Mouse (Mus musculus) erythroblast, embryonic 14.5 days (primary cell): ENCODE data around the gene Prkcsh.

ENCODE experiments used
- GATA1 ChIP-seq: IDR thresholded peaks from 2 replicates; pipeline ENCODE4 v1.6.1; 2012; ENCODE audit warnings: low read length, inconsistent platforms, mixed read lengths
- TAL1 ChIP-seq: IDR thresholded peaks from 3 replicates; pipeline ENCODE4 v1.6.1; 2012; ENCODE audit warnings: low read length, inconsistent platforms, mixed read lengths

DNA sequence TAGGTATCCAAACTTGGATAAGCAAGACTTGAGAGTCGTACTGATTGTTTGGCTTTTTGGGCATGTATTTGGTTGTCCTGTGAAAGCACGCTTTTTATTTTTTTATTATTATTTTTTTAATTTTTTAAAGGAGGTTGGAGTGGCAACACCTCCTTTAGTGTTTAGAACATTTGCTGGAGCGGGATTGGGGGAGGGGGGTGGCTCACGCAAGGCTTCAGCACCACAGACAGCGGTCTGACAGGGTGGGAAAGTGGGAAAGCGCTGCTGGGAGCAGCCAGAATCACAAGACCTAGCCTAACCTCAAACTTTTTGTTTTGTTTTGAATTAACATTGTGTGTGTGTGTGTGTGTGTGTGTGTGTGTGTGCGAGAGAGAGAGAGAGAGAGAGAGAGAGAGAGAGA lies 51.1 kb downstream of the Prkcsh start:
- TF ChIP-seq GATA1: no peak
- TF ChIP-seq TAL1: no peak
